Mouse (Mus musculus) liver, adult 2 months (tissue): ENCODE data around the gene Zfp467.

Source experiments
- CTCF ChIP-seq: fragments of 200-500 bp; IDR thresholded peaks from 2 replicates; pipeline ENCODE4 v1.5.1; 2011; ENCODE audit warnings: low read depth, low read length, control low read depth
- POLR2A ChIP-seq: fragments of 200-500 bp; IDR thresholded peaks from 2 replicates; pipeline ENCODE4 v1.6.1; 2011; ENCODE audit warnings: low read length, control low read depth; ENCODE audit not compliant: insufficient read depth; ENCODE audit errors: extremely low read depth

DNA sequence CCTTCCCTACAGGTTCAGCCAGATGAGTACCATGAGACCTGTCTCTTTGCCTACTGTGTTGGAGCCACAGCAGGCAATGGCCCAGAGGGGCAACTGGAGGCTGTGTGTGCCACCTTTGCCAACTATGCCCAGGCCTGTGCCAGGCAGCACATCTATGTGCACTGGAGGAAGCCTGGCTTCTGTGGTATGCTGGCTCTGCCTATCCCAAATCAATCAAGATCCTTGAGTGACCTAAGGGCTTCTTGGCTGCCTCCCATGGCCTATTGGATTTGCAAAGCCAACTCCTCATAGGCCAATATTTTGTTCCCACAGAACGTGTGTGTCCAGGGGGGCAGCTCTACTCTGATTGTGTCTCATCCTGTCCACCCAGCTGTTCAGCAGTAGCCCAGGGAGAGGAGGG is 6.5 kb upstream of the Zfp467 start:
- TF ChIP-seq POLR2A, result no peak
- TF ChIP-seq CTCF, result no peak
